Mouse (Mus musculus): ENCODE measurements around the gene Caprin2.

Caprin2 gene

DNA sequence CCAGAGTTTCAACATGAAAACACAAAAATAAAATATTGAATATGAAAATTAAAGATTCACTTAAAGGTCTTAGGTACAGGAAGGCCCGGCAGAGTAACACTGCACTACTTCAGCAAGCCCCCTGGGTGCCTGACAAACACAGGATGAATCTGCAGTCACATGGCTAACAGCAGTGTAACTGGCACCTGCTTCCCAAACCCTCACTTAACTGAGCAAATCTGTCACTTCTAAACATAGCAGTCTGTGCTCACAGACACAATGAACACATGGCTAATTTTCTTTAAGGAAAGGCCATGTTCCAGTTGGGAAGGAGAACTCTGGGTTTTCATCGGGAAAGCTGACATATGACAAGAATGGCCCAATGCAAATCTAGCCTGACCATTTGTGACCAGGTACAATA is 100.9 kb downstream of the Caprin2 start:
- ChIA-PET POLR2A (interaction anchor here in 1 of 4 experiments (1.2 kb wide), 1 partner anchor 86 kb away, joined by 3 read pairs; no protein-coding TSS in a partner anchor), CTCF (no interaction called here)

Data from embryonic stem cell, embryonic (primary cell).